Mouse (Mus musculus): Measurements from ENCODE around the gene Fam240b.

DNA sequence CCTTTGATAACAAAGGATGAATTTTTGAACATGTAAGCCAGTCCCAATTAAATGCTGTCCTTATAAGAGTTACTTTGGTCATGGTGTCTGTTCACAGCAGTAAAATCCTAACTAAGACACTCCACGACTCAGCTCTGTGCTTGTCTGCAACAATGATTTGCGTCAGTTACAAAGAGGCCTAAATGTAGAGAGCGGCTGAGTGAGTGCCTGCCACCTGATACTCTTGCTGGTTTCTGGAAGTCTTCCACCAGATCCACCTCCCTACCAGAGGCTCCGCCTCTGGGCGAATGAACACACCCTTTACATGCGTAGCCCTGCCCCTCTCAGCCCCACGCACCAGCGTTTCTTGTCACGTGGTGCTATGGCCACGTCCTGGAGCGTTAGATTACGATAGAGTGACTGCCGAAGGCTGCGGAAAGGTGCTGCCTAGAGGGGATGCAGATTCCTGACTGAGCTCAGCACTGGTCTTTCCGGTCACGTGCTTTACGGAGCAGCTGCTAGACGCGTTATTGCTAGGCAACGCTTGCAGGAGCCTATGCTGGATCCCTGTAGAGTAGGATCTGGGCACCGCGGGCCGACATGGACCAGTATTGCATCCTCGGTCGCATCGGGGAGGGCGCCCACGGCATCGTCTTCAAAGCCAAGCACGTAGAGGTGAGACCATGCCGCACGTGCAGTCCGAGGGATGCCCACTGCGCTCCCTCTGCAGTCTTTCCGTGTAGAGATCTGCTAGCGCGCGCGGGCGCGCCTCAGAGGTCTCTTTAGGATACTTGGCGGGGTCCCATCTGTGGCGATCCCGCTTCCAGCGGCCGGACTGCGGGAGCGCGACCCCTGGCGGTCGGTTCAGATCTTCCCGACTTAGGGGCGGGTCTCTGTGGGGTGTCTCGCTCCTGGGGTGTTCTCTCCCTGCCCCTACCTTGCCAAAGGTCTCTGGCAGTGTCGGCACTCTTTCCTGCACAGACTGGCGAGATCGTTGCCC, 65.3 kb downstream of the Fam240b start, which contains the start of gene Cdk20:
- TF ChIP-seq POLR2A (IDR thresholded peaks at IDR 0.05; ENCODE audit: control insufficient read depth in 1 of 2, insufficient read depth in 1 of 2, low read depth in 1 of 2, low read length in 2 of 2, poor library complexity in 1 of 2) (peak in 1 of 2 experiments; percentile 46; a peak in 2 of 4 replicates), NRF1 (IDR thresholded peaks at IDR 0.05; ENCODE audit: insufficient read depth, low read depth, low read length, poor library complexity, severe bottlenecking) (peak; percentile 47; the same call in 1 of the 2 replicates), USF1 (IDR thresholded peaks at IDR 0.05; ENCODE audit: low read depth, low read length) (peak; percentile 98), CTCF (IDR thresholded peaks at IDR 0.05 in 2 of 3, conservative IDR thresholded peaks at IDR 0.05 in 1 of 3; ENCODE audit: control insufficient read depth in 1 of 3, insufficient read depth in 1 of 3, low read depth in 2 of 3, low read length in 3 of 3, poor library complexity in 1 of 3, severe bottlenecking in 1 of 3) (peak; percentile 54 to 74 (median 59)), TCF12 (IDR thresholded peaks at IDR 0.05; ENCODE audit: low read depth, low read length) (peak; percentile 38; the same call in 1 of the 2 replicates), JUND (IDR thresholded peaks at IDR 0.05; ENCODE audit: low read depth, low read length) (no peak), POLR2AphosphoS5 (IDR thresholded peaks at IDR 0.05; ENCODE audit: borderline replicate concordance, low read depth, low read length) (no peak)

Data from MEL (cell line).